Mouse (Mus musculus) left cerebral cortex, postnatal 4 days (tissue): ENCODE results near the gene Lgals9. TPM values are rescaled to one million over a fixed set of nuclear protein-coding genes. Genes with fewer than 3 reads are reported as not detected.
"Not testable (repeated sequence)": the region's sequence is repeated elsewhere in the genome, so short reads cannot be mapped to it uniquely, and the experiment has no call there.

Source experiments
- DNase-seq: peaks from one replicate; pipeline ENCODE4 v3.0.0-alpha.2; 2022
- intact Hi-C: fragments of 180-260 bp; cut with DNase I; formaldehyde crosslinking; loops from one replicate; pipeline ENCODE4 v1.15.1; 2025
- total RNA-seq, 2 experiments: library from RNA; stranded (reverse); gene quantifications; 2 replicates each; pipeline ENCODE4 v1.2.3; 2021

Gene Lgals9
- total RNA-seq, 2 experiments from 2014 or later = 4.1 to 5.2 TPM

DNA sequence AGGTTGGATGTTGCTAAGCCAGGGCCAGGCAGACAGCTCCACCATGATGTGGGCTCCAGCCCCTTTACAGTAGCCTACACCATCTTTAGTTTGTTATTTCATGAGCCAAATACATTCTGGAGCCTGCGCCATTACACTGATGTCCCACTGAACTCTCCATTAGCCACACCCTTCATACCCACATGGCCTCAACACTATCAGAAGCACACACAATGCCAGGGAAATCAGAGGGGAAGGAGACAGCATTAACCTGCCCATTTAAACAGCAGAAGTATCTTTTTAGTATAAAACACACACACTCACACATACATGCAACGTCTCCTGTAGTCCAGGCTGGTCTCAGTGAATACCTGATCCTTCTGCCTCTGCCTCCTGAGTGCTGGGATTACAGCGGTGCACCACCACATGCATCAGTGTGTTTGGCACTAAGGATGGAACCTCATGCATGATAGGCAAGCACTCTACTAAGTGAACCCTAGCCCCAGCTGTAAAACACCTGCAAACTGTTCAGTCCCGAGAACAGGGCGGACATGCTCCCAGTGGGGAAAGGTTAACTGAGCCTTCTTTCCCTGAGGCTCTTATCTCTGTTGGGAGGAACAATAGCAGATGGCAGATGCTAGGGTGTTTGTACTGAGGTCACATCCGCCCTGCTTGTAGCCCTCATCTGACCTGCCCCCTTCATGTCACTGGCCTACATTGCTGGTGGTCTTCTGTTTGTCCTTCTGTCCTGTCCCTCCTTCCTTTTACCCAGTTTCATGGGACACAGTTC lies 23.4 kb upstream of the Lgals9 start:
- intact Hi-C loops = no loop called here

DNA sequence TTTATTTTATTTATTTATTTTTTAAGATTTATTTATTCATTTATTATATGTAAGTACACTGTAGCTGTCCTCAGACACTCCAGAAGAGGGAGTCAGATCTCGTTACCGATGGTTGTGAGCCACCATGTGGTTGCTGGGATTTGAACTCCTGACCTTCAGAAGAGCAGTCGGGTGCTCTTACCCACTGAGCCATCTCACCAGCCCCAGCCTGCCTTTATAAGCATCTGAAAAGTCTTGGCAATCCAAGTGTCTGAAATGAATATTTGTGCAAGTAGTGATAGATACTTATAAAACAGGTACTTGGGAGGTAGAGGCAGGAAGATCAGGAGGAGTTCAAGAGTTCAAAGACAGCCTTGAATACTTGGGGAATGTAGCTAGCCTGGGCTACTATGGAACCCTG lies 22.6 kb upstream of the Lgals9 start:
- intact Hi-C loops, DNase-seq: not testable (repeated sequence)

More for the DNA sequence above, 23.4 kb upstream of the Lgals9 start:
- DNase-seq = no peak

DNA sequence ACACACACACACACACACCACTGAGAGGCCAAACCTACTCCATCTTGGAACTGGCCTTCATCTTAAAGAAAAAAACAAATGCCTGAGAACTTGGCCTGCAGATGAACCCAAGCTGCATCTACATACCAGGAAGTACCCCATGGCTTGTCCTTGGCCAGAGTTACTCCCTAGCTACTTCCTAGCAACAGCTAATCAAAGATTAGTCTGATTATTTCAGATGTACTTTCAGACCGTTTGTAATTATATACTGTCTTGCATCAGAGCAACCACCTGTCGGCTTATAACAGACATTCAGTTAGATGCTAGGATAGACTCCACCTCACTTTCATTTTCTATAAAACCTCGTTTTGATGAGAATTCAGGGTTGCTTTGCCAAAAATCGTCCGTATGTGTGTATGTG lies 21.7 kb upstream of the Lgals9 start:
- DNase-seq = no peak
- intact Hi-C loops = no loop called here

DNA sequence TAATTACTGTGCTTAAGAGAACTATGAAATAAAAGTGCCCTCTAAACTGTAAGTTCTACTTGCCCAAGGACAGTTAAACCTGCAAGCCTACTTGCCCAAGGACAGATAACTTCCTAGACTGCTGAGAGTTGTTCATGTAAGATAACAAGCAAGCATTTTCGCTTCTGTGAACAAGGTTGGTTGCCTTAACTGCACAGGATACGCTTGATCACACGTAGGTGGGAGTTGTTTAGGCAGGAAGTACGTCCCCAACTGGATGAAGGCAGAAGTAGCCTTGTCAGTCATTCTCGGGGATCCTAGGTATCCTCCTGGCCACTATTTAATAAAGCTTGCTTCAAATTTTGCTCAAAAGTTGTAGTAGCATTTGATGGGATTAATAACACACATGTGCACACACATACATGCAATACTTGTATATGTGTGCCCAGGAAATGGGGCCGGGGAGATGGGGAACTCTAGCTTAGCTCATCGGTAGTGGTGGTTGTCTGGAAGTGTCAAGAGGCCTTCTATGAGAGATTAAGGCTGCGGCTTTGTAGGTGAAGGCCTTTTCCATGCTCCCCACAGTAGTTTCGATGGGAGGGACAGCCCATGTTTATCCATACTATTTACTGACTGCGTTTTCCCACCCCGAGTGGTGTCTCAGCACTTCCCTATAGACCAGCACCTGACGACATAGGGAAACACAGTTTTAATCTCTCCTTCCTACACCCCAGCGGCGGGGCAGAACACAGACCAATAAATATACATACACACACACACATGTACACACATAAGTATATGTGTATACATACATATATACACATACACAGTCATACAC lies 21.0 kb upstream of the Lgals9 start:
- DNase-seq = no peak
- intact Hi-C loops = no loop called here

DNA sequence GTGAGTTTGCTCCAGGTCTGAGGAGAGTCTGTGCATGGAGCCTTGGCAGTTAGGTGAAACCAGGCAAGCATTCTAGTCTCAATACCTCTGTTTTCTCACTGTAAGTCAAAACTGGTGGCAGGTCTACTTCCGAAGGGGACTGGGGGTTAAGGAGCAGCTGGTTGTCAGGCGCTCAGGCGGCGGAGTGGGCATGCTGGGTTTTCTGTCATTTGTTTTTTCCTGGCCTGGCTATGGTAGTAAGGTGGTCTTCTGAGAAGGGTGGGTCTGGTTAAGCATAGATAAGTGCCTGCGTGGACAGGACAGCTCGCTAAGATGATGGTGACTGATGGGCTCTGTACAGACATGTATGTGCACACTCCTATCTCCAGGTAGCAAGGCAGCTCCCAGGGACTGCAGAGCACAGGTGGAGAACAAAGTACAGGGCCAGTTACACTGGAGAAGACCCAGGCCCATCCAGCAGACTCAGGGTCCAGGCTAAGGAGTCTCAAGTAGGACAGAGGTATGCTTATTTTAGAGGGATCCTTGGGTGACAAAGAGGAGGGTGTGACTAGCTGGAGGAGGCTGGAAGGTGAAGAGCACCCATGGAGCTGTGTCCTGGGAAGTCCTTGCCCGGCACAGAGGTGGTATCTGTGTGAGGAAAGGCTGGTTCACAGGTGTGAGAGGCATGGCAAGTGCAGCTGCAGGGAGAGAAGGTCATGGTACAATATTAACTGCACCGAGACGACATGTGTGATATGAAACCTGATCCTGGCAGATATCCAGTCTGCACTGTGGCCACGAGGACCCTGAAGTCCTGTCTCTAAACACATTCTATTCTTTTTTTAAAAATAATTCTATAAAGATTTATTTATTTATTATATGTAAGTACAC lies 19.3 kb upstream of the Lgals9 start:
- DNase-seq = no peak
- intact Hi-C loops = no loop called here

DNA sequence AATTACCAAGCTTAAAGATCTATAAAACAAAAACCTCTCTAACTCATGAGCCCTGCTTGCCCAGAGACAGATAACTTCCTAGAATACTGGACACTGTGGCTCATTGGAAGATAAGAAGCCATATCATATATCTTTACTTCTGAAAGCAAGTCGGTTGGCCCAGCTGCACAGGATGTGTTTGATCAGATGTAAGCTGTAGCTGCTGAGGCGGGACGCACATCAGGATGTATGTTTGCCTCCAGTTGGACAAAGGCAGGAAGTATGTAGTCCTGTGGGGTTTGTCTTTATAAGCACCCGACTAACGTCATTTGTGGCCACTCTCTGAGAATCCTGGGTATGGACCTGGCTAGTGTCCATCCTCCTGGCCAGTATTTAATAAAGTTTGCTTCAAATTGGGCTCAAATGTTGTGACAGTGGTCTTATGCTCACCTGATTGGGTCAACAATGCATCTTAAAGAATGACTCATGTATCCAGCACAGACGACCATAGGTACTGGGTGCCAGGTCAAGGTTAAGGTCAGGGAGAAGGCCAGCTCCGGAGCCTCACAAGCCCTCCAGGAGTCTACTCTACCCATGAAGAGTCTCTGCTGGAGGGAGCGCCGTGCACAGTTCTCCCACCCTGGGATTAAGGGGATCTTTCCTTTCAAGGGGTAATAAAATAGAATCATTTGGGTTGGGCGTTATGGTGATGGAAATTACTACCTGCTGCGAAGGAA lies 18.5 kb upstream of the Lgals9 start:
- intact Hi-C loops = no loop called here
- no peak for DNase-seq

DNA sequence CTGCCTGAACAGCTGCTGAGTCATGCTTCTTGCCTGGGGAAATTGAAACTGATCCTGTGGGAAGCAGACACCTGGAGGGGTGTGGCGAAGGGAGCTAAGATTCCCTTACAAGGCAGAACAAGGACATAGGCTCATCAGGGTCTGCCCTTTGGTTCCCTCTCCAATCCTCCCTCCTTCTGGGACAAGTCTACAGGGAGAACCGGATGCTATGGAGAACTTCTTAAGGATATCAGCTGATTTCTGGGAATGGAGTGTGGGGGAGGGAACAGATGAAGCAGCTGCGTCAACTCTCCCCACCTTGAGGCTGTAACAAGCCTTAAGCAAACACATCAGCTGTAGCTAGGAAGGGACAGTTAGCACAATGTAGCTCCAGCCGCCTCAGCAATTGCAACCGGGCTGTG lies 17.8 kb upstream of the Lgals9 start:
- no peak for DNase-seq
- intact Hi-C loops = no loop called here

DNA sequence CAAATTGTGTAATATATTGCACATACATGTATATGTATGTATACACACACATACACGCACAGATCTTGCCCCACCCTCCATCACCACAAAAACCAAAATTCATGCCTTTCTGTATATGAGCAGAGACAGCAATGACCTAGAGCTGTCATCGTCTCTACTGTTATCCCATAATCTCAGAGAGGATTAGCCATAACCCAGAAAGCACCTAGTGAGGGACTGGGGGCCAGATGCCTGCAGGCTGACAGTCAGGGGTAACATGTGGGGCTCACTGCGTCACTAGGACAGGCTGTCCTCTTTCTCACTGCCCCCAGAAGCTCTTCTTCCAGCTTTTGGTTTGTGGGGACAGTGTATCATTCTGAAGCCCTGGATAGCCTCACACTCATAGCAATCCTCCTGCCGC lies 17.1 kb upstream of the Lgals9 start:
- intact Hi-C loops = no loop called here
- no peak for DNase-seq

DNA sequence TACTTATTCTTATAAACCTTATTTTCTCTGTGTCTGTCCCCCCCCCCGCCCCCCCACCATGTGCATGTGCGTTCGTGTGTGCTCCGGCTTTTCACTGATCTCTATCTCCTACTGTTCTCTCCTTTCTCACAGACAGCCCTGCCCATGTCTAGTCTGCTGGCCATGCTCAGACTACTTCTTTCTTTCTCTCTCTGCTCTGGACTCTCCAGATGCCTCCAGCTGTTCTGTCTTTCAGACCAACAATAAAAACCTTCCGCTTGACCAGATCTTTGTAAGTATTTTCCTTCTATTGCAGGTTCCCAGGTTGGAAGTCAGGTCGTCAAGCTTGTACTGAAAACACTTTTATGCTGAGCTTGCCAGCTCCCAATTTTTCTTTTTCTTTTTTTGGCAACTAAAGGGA lies 14.4 kb upstream of the Lgals9 start:
- DNase-seq = no peak
- intact Hi-C loops = no loop called here

DNA sequence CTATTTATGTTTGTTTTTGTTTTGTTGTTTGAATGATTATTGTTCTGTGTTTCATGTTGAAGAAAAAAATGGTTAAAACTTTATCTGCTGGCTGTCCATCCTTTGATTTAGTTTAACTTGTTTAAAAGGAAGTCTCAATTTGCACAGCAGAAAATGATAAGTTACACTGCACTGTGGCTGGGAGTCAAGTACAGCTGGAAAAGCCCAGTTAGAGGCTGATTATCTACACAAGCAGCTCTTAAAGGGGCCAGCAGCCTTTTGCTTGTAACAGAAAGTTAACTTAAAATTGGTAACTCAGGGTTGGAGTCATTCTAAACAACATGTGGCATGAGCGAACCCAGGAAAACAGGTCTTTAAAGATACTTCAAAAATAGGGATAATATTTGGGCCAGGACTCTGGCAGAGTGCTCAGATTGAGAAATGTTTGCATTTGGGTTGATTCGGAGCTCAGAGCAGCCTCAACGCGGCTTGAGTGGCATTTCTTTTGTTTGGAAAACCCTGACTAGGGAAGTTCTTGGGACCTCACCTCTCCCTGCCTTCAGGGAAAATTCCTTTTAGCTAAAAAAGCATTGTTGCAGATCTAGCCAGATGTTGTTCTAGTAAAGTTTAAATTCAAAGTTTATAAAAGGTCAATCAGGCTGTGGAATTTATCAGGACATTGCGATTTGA lies 6.3 kb upstream of the Lgals9 start:
- intact Hi-C loops, DNase-seq: not testable (repeated sequence)

DNA sequence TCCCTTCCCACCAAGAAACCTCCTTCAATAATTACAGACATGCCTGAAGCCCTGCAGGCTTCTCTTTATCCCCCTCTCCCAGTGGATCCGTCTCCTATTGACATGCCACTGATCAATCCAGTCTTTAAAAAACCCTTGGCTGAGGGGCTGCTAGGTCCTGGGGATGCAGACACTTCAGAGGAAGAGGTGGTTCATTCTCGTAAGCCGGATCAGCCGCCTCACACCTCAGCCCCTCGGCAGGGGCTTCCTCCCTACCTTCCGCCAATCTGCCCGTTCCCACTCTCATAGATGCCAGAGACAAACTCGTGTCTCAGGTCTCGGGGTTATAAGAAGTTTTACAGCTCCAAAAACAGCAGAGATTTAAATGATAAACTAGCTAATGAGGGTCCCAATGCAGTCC lies 5.3 kb upstream of the Lgals9 start:
- intact Hi-C loops = no loop called here
- DNase-seq = no peak

DNA sequence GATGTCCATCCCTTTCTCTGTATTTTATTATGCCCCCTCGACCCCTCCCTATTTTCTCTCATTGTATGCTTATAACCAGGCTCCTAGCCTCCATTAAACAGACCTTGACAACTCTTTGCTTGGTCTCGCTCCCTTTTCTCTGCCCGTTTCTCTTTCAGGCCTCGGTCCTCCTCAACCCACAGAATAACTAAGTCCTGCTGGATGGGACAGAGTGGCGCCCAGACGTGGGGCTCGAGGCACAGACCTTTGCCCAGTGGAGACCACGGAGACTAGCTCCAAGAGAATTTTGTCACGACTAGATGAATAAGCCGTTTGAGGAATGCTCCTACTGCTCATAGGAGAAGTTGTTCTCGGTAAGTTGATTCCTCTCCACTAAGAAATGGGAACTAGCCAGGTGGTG lies 4.5 kb upstream of the Lgals9 start:
- DNase-seq, intact Hi-C loops: not testable (repeated sequence)

DNA sequence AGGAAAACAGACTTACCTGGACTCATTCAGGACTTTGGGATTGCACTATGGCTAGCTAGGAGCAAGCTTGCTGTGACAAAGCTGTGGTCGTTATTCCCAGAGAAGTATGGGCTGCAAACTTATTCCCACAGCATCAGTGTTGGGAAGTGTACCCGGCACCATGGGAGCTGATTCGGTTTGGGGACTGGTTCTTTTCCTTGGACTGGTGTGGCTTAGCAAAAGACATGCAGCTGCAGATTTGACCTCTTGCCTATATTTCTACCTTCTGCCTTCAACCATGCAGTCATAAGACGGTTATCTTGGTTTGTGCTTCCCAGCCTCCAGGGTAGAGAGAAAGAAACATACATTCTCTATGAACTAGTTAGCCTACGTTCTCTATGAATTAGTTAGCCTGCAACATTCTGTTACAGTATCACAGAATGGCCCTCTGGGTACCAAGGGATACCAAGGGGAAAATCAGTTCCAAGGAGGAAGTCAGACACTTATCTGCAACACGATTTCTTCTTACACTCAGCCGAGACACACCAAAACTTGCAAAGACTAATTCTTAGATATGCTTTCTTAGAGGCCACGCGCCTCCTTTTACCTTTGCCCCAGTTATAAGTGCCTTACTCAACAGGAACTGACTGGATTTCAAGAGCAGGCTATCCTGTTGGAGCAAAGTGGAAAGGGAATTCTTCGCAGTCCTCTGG lies 1.7 kb upstream of the Lgals9 start:
- intact Hi-C loops = no loop called here
- no peak for DNase-seq

DNA sequence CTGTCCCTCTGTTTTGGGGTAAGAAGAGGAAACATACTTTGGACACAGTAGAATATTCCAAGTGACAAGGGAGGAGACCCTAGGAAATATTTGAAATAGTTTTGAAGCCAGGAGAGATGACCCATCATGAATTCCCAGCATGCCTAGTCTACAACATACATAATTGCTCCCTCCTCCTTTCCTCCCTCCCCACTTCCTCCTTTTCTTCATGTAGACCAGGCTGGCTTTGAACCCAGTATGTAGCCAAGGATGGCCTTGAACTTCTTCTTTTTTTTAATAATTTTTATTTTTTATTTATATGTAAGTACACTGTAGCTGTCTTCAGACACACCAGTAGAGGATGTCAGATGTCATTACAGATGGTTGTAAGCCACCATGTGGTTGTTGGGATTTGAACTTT lies 759 bp upstream of the Lgals9 start:
- no peak for DNase-seq
- intact Hi-C loops = no loop called here

DNA sequence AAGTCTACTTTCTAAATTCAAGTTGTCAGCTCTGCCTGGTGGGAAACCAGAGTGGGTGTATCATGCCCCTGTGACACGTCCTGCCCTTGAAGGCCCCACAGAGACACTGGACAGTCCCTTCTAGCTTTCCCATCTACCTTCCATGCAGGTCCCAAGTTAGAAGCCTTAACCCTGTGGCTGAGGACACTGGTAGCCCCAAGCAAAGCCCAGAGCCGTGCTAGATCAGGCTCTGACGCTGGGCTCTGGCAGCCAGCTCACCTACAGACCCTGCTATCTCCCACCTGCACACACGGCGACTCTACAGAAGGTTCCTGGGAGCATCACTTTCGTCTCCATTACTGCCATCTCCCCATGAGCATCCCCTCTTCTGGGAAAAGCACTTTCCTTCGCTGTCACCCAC lies 1.2 kb downstream of the Lgals9 start:
- intact Hi-C loops = no loop called here
- DNase-seq = no peak

DNA sequence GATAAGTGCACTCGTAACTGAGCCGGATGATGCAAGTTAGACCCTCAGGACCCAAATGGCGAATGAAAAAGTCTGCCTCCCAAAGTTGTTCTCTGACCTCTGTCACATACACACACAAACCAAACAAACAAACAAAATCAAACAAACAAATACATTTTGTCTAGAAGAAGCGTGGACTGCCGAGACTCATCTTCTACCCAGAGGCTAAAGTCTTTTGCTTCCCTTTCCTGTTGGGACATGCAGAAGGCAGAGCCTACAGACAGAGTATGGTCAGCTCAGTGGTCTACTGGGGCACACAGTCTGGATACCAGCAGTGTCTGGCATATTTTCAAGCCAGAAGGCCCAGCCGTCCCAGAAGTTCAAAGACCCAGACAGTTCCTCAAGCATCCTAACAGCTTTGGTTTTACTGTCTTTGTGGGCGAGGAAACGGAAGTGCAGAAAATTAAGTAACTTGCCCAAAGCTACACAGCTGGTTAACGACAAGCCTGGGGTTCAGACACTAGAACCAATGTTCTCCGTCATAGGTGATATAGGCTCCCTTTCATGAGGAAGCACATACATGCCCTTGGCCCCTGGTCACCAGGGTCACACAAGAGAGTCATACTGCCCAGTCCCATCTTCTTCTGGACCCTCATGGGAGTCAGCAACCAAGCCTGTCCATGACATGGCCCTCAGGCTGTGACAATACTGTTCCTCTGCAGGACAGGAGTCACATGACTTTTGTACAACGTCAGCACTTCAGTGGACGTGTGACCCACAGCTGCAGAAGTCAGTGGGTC lies 2.0 kb downstream of the Lgals9 start:
- DNase-seq = no peak
- intact Hi-C loops = no loop called here

DNA sequence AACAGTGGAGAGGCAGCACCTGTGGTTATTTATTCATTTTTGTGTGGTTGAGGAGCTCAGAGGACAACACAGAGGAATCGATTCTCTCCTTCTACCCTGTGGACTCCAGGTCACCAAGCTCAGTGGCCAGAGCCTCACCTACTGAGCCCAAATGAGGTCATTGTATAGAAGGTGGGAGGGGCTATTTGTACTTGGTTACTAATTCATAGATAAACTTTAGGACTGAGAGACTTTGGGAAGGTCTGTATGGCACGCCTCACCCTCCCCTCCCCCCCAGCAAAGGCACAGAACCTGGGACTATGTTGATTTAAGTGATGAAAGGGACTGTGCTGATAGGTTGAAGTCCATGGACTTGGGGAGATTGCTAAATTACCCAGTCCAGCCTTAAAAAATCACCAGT lies 2.7 kb downstream of the Lgals9 start:
- DNase-seq = no peak
- intact Hi-C loops = no loop called here

DNA sequence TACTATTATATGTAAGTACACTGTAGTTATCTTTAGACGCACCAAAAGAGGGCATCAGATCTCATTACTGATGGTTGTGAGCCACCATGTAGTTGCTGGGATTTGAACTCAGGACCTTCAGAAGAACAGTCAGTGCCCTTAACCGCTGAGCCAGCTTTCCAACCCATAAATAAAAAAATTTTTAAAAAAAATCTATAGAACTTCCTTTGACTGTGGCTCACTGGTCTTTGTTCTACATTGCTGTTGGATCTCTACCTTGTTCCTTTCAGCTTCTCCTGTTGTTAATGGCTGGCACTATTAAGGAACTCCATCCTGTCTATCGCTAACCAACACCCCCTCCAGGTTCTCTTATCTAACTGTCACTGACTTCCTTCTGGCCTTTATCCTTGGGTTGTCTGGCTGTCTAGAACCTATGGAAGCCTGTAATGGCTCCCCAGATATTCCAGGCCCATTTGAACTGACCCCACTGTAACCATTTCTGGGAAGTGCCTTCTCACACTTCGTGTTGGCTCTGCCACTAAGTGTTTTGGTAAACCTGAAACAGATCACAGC lies 4.6 kb downstream of the Lgals9 start:
- no peak for DNase-seq
- intact Hi-C loops = no loop called here
